21 mouse cellular contexts compared by ENCODE assay signal in the genomic region with DNA sequence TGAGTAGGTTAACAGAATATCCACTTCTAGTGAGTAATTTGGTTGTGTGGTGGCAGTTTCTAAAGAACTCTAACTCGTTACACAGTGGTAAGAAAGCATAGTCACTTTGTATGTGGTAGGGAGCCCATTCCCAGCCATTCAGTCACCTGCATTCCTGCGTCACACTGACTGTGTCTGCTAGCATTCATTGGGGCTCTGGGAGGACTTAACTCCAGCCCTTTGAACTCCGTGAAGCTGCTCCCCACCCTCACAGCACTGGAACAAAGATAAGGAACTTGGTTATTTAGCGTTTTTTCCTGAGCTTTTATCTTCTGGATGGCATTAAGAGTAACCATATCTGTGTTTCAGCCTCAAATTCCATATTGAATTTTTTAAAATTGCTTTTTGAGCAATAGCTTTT.
"Had no signal": no experiment of that assay in that cellular context is flagged by ENCODE, and none has a peak within 500 bp of the region (broad histone marks: within the 10 kb centered on the region; RNA-seq: fewer than 3 reads in every experiment).

No protein-coding gene starts in this region.

- H3K4me3 ChIP-seq: limb, embryonic 12.5 days; limb, embryonic 15.5 days; lung, embryonic 15.5 days; megakaryocyte, embryonic 14.5 days; neural tube, embryonic 12.5 days; neural tube, embryonic 15.5 days; stomach, embryonic 15.5 days had no signal

- H3K9ac ChIP-seq: limb, embryonic 12.5 days; limb, embryonic 15.5 days; liver, embryonic 14.5 days; liver, postnatal 0 days; lung, embryonic 15.5 days; neural tube, embryonic 12.5 days; neural tube, embryonic 15.5 days; stomach, embryonic 15.5 days had no signal

- H3K27ac ChIP-seq: limb, embryonic 12.5 days; limb, embryonic 15.5 days; liver, embryonic 14.5 days; lung, embryonic 15.5 days; neural tube, embryonic 12.5 days; neural tube, embryonic 15.5 days; stomach, embryonic 15.5 days had no signal

- DNase-seq: kidney, postnatal 14 days; kidney, postnatal 4 days; left cerebral cortex, postnatal 4 days; liver, postnatal 0 days; lung, postnatal 10 days; lung, postnatal 36 days; midbrain, embryonic 14.5 days; retina, postnatal 1 day; right cerebral cortex, postnatal 25 days; spleen, adult 18-20 months; thymus, postnatal 25 days had no signal

- ATAC-seq: liver, postnatal 0 days had no signal

- H3K27me3 ChIP-seq: limb, embryonic 12.5 days; limb, embryonic 15.5 days; lung, embryonic 15.5 days; megakaryocyte, embryonic 14.5 days; neural tube, embryonic 12.5 days; neural tube, embryonic 15.5 days; stomach, embryonic 15.5 days had no signal

- H3K4me2 ChIP-seq: limb, embryonic 12.5 days; limb, embryonic 15.5 days; liver, embryonic 11.5 days; lung, embryonic 15.5 days; midbrain, embryonic 11.5 days; neural tube, embryonic 12.5 days; neural tube, embryonic 15.5 days; stomach, embryonic 15.5 days had no signal

- H3K4me1 ChIP-seq: lung, embryonic 15.5 days had no signal

- H3K9me3 ChIP-seq: limb, embryonic 12.5 days; limb, embryonic 15.5 days; lung, embryonic 15.5 days; megakaryocyte, embryonic 14.5 days; neural tube, embryonic 12.5 days; neural tube, embryonic 15.5 days; stomach, embryonic 15.5 days had no signal

- H3K36me3 ChIP-seq: stomach, embryonic 15.5 days had no signal
